Mouse (Mus musculus) liver, embryonic 14.5 days (tissue): ENCODE measurements around the gene Mef2a. TPM values are rescaled to one million over a fixed set of nuclear protein-coding genes. Genes with fewer than 3 reads are reported as not detected.

Experiments used
- ATAC-seq: fragments of 200-750 bp; cut with Nextera tagmentation; 2 replicates; pipeline ENCODE4 v1.8.0; 2017; ENCODE audit warnings: moderate number of reproducible peaks, mild to moderate bottlenecking, moderate library complexity; ENCODE audit not compliant: insufficient read depth
- DNase-seq, 3 experiments: peaks; one replicate each; pipeline ENCODE4 v3.0.0-alpha.2; 2012 to 2013; ENCODE audit warnings: low read depth in 3 of 3, low spot score in 3 of 3
- H3K27ac ChIP-seq: fragments of 300-500 bp; sonication (generic); 2 replicates; pipeline ENCODE4 v1.5.1; 2014; ENCODE audit warnings: moderate library complexity, mild to moderate bottlenecking, control low read depth, inconsistent platforms
- H3K27me3 ChIP-seq: fragments of 300-500 bp; sonication (generic); 2 replicates; pipeline ENCODE4 v1.6.1; 2014; ENCODE audit warnings: mild to moderate bottlenecking, low read length, moderate library complexity; ENCODE audit not compliant: control insufficient read depth, insufficient read depth
- H3K36me3 ChIP-seq: fragments of 300-500 bp; sonication (generic); replicated peaks from 2 replicates; pipeline ENCODE4 v1.6.1; 2014; ENCODE audit warnings: low read depth; ENCODE audit not compliant: control insufficient read depth, insufficient read depth
- H3K4me1 ChIP-seq, 2 experiments: fragments of 200-500 bp in 1 of 2; fragments of 300-500 bp in 1 of 2; sonication (generic) in 1 of 2; replicated peaks; 2 replicates each; pipeline ENCODE4 v1.6.1; 2012 to 2014; ENCODE audit warnings: antibody characterized with exemption in 1 of 2, inconsistent platforms in 1 of 2, low read length in 1 of 2; ENCODE audit not compliant: control insufficient read depth in 2 of 2, insufficient read depth in 2 of 2
- H3K4me2 ChIP-seq: fragments of 300-500 bp; sonication (generic); 2 replicates; pipeline ENCODE4 v1.6.1; 2014; ENCODE audit warnings: low read depth, mild to moderate bottlenecking, control low read depth, moderate library complexity
- H3K4me3 ChIP-seq, 2 experiments: fragments of 200-500 bp in 1 of 2; fragments of 300-500 bp in 1 of 2; sonication (generic) in 1 of 2; 2 replicates each; pipeline ENCODE4 v1.5.1; 2012 to 2014; ENCODE audit warnings: low read depth in 2 of 2, low read length in 2 of 2, mild to moderate bottlenecking in 2 of 2, control low read depth in 1 of 2, inconsistent platforms in 1 of 2, moderate library complexity in 1 of 2; ENCODE audit not compliant: insufficient read depth in 1 of 2
- H3K9ac ChIP-seq: fragments of 300-500 bp; sonication (generic); replicated peaks from 2 replicates; pipeline ENCODE4 v1.6.1; 2014; ENCODE audit warnings: mild to moderate bottlenecking, control low read depth, moderate library complexity
- H3K9me3 ChIP-seq: fragments of 300-500 bp; sonication (generic); 2 replicates; pipeline ENCODE4 v1.6.1; 2016; ENCODE audit warnings: low read length, mixed read lengths; ENCODE audit not compliant: control insufficient read depth
- CTCF ChIP-seq: IDR thresholded peaks from 2 replicates; pipeline ENCODE4 v1.5.1; 2016; ENCODE audit warnings: antibody characterized with exemption, low read depth, control low read depth
- EP300 ChIP-seq: IDR thresholded peaks from 2 replicates; pipeline ENCODE4 v1.6.1; 2016; ENCODE audit warnings: antibody characterized with exemption, low read depth
- WGBS: fragments of 180-500 bp; shearing (Covaris S2); extraction: QIAGEN DNeasy Blood & Tissue Kit; methylation state at CpG from one replicate; pipeline ENCODE4 v1.1.7; 2014; ENCODE audit not compliant: insufficient replicate concordance; 5-methylcytosine and 5-hydroxymethylcytosine counted together
- polyA plus RNA-seq, 2 experiments: library from polyadenylated mRNA; depleted of rRNA in 1 of 2; stranded (reverse) in 1 of 2; unstranded in 1 of 2; fragments of >200 nt; fragmentation: Nextera tagmentation in 1 of 2; extraction: Ambion mirVana in 1 of 2; gene quantifications; 2 replicates each; pipeline versions ENCODE4 v1.2.1 to v1.2.3; 2012 to 2014

Gene Mef2a
- polyA plus RNA-seq, 2 experiments = 5.2 to 8.6 TPM

GRCm38 (mm10) chr7:67355870-67356269 is 16.8 kb downstream of the Mef2a start:
- no peak for DNase-seq
- WGBS = 72% methylated on average over 5 of the region's 5 CpGs

GRCm38 (mm10) chr7:67353667-67354066 is 19.0 kb downstream of the Mef2a start:
- peak; percentile 58 for TF ChIP-seq CTCF
- TF ChIP-seq EP300 = no peak
- no peaks in the 10 kb centered on the region for H3K9me3 ChIP-seq
- H3K27me3 ChIP-seq = no peaks in the 10 kb centered on the region
- ATAC-seq (no peak), DNase-seq (no peak)
- H3K36me3 ChIP-seq = no peaks in the 10 kb centered on the region
- no peak overlapping the region for H3K27ac ChIP-seq
- no peaks in the 10 kb centered on the region; a peak in 1 of 4 replicates for H3K4me1 ChIP-seq
- H3K4me2 ChIP-seq = no peak overlapping the region
- no peak overlapping the region for H3K4me3 ChIP-seq
- H3K9ac ChIP-seq = no peak overlapping the region
- 62% methylated on average over 6 of the region's 6 CpGs for WGBS

More at GRCm38 (mm10) chr7:67355870-67356269, 16.8 kb downstream of the Mef2a start:
- TF ChIP-seq EP300 = no peak
- peak; percentile 44 for TF ChIP-seq CTCF
- Histone ChIP-seq H3K27me3 (no peaks in the 10 kb centered on the region), H3K4me2 (no peak overlapping the region), H3K9ac (no peak overlapping the region), H3K4me1 (no peaks in the 10 kb centered on the region), H3K27ac (no peak overlapping the region), H3K9me3 (no peaks in the 10 kb centered on the region), H3K36me3 (no peaks in the 10 kb centered on the region), H3K4me3 (no peak overlapping the region)
- no peak for ATAC-seq

- no peaks in the 10 kb centered on the region for H3K27me3 ChIP-seq
- H3K4me1 ChIP-seq = no peaks in the 10 kb centered on the region; a peak in 1 of 4 replicates
- H3K9me3 ChIP-seq = no peaks in the 10 kb centered on the region
- H3K36me3 ChIP-seq = no peaks in the 10 kb centered on the region
- ATAC-seq (no peak), DNase-seq (no peak)
- 62% methylated on average over 4 of the region's 4 CpGs for WGBS
- H3K4me2 ChIP-seq = no peak overlapping the region
- H3K4me3 ChIP-seq = no peak overlapping the region
- TF ChIP-seq CTCF (no peak), EP300 (no peak)
- H3K9ac ChIP-seq = no peak overlapping the region
- H3K27ac ChIP-seq = no peak overlapping the region
Observed at GRCm38 (mm10) chr7:67352989-67353388, 19.7 kb downstream of the Mef2a start.

GRCm38 (mm10) chr7:67344443-67344842 is 28.2 kb downstream of the Mef2a start:
- TF ChIP-seq CTCF (no peak), EP300 (no peak)
- Histone ChIP-seq H3K27ac (no peak overlapping the region), H3K27me3 (no peaks in the 10 kb centered on the region), H3K4me1 (peaks cover 0 to 5% of the 10 kb centered on the region in 2 experiments; a peak in 2 of 4 replicates), H3K4me2 (no peak overlapping the region), H3K36me3 (no peaks in the 10 kb centered on the region; the same call in 1 of the 2 replicates), H3K9me3 (no peaks in the 10 kb centered on the region), H3K9ac (no peak overlapping the region), H3K4me3 (no peak overlapping the region)
- no peak for DNase-seq
- WGBS = 75% methylated on average over 1 of the region's 1 CpGs
- no peak for ATAC-seq

- Histone ChIP-seq H3K27ac (no peak overlapping the region), H3K4me3 (no peak overlapping the region), H3K9me3 (no peaks in the 10 kb centered on the region), H3K4me1 (peaks cover 0 to 5% of the 10 kb centered on the region in 2 experiments; a peak in 2 of 4 replicates), H3K4me2 (no peak overlapping the region), H3K9ac (no peak overlapping the region), H3K36me3 (no peaks in the 10 kb centered on the region), H3K27me3 (no peaks in the 10 kb centered on the region)
- DNase-seq = peak in 1 of 3 experiments; percentile 36
- no peak for TF ChIP-seq CTCF
- TF ChIP-seq EP300 = no peak
- ATAC-seq = no peak; the same call in 1 of the 2 replicates
- 63% methylated on average over 7 of the region's 7 CpGs for WGBS
Observed at GRCm38 (mm10) chr7:67342067-67342625, 30.5 kb downstream of the Mef2a start.
